Mouse (Mus musculus) central nervous system, embryonic 18 days (tissue): Measurements from ENCODE around the gene Flg2. TPM values are rescaled to one million over a fixed set of nuclear protein-coding genes. Genes with fewer than 3 reads are reported as not detected.

Experiments used
- polyA plus RNA-seq: library from polyadenylated mRNA; depleted of rRNA; stranded (reverse); fragments of >200 nt; gene quantifications from 2 replicates; pipeline ENCODE4 v1.2.3, GENCODE M21; 2012; rRNA removed

Flg2 gene
- polyA plus RNA-seq, result not detected in 2 replicates

DNA sequence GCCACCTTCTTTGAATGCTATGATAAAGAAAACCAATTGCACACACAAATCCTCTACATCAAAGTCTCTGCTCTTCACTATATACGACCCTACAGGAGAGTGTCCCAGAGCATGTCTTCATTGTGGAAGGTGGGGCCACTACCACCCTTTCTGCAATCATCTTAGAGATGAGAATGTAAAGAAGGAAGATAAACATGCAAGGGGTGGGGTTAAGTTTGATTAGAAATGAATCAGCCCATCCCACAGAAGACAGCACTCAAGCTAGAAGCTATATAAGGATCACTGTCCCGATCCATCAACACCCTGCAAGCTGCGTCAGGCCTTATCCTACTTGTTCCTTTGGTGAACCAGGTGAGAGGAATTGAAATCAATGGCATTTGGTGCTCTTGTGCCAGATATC is at the start of gene Flg2:
Flg2 (plus strand) TSS at position 301 of the 400 bp plus-strand sequence.

Other genes with a start within 250 kb of the Flg2 start
- not detected in 2 replicates for gene Lce3d, start 239.9 kb upstream of the Flg2 start, polyA plus RNA-seq
- not detected in 2 replicates for gene Lce3e, start 230.2 kb upstream of the Flg2 start, polyA plus RNA-seq
- not detected in 2 replicates for gene Lce3f, start 205.1 kb upstream of the Flg2 start, polyA plus RNA-seq
- gene Crct1, start 181.6 kb upstream of the Flg2 start, polyA plus RNA-seq, result 1.2 and 2.7 TPM in 2 replicates
- gene Lce1m, start 178.2 kb upstream of the Flg2 start, polyA plus RNA-seq, result not detected in 2 replicates
- gene Gm4858, start 128.5 kb upstream of the Flg2 start, polyA plus RNA-seq, result not detected in 2 replicates
- gene Crnn, start 52.5 kb upstream of the Flg2 start, polyA plus RNA-seq, result not detected in 2 replicates
- gene Flg, start 76.2 kb downstream of the Flg2 start, polyA plus RNA-seq, result not detected in 2 replicates
- not detected in 2 replicates for gene Hrnr, start 122.5 kb downstream of the Flg2 start, polyA plus RNA-seq
- not detected in 2 replicates for gene Rptn, start 196.4 kb downstream of the Flg2 start, polyA plus RNA-seq
- 0.67 and 0.80 TPM in 2 replicates for gene Tchh, start 245.1 kb downstream of the Flg2 start, polyA plus RNA-seq